Mouse (Mus musculus) forebrain, embryonic 14.5 days (tissue): ENCODE measurements around the gene Ap3b1. TPM values are rescaled to one million over a fixed set of nuclear protein-coding genes. Genes with fewer than 3 reads are reported as not detected.
A peak's percentile ranks its signal among the peaks of the same experiment; 100 is the strongest.

Source experiments
- ATAC-seq: fragments of 200-750 bp; cut with Nextera tagmentation; 2 replicates; pipeline ENCODE4 v1.8.0; 2017; ENCODE audit warnings: mild to moderate bottlenecking, moderate library complexity
- DNase-seq: peaks from one replicate; pipeline ENCODE4 v3.0.0-alpha.2; 2015; ENCODE audit warnings: low spot score
- H3K27ac ChIP-seq: fragments of 300-500 bp; sonication (generic); 2 replicates; pipeline ENCODE4 v1.5.1; 2014; ENCODE audit warnings: low read depth, mild to moderate bottlenecking, control low read depth, low read length, moderate library complexity
- H3K27me3 ChIP-seq: fragments of 300-500 bp; sonication (generic); replicated peaks from 2 replicates; pipeline ENCODE4 v1.6.1; 2014; ENCODE audit warnings: low read length, control low read depth, mixed read lengths; ENCODE audit not compliant: control insufficient read depth, insufficient read depth
- H3K36me3 ChIP-seq: fragments of 300-500 bp; sonication (generic); 2 replicates; pipeline ENCODE4 v1.6.1; 2014; ENCODE audit warnings: low read length, control low read depth; ENCODE audit not compliant: control insufficient read depth, insufficient read depth
- H3K4me1 ChIP-seq: fragments of 300-500 bp; sonication (generic); 2 replicates; pipeline ENCODE4 v1.6.1; 2014; ENCODE audit warnings: antibody characterized with exemption, low read length, control low read depth; ENCODE audit not compliant: control insufficient read depth, insufficient read depth
- H3K4me2 ChIP-seq: fragments of 300-500 bp; sonication (generic); 2 replicates; pipeline ENCODE4 v1.6.1; 2014; ENCODE audit warnings: mild to moderate bottlenecking, control low read depth, low read length
- H3K4me3 ChIP-seq: fragments of 300-500 bp; sonication (generic); 2 replicates; pipeline ENCODE4 v1.5.1; 2014; ENCODE audit warnings: low read depth, low read length, control low read depth
- H3K9ac ChIP-seq: fragments of 300-500 bp; sonication (generic); 2 replicates; pipeline ENCODE4 v1.6.1; 2014; ENCODE audit warnings: mild to moderate bottlenecking, low read length, control low read depth, moderate library complexity
- H3K9me3 ChIP-seq: fragments of 300-500 bp; sonication (generic); replicated peaks from 2 replicates; pipeline ENCODE4 v1.6.1; 2016; ENCODE audit warnings: low read length, control low read depth, mixed read lengths; ENCODE audit not compliant: control insufficient read depth
- WGBS: fragments of 180-500 bp; shearing (Covaris S2); extraction: QIAGEN DNeasy Blood & Tissue Kit; methylation state at CpG from one replicate; pipeline ENCODE4 v1.1.7; 2014; 5-methylcytosine and 5-hydroxymethylcytosine counted together
- polyA plus RNA-seq: library from polyadenylated mRNA; unstranded; fragments of >200 nt; fragmentation: Nextera tagmentation; extraction: Ambion mirVana; gene quantifications from 2 replicates; pipeline ENCODE4 v1.2.1, GENCODE M21; 2014

Ap3b1 gene
- polyA plus RNA-seq, 1 experiment from 2014 or later: 24.2 TPM

DNA sequence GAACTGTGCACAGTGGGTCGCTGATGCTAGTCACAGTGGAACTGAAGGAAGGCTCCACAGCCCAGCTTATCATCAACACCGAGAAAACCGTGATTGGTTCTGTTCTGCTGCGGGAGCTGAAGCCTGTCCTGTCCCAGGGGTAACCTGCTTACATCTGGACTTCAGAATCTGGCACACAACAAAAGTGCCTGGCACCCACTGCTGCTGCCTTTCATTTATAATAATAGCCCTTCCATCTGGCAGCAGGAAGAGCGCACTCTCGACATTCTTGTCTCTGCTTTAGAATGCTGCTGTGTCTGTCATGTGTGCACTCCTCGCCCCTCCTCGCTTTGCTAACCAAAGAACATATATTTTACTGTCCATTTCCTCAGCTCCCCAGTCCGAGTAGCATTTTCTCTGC, 206.9 kb downstream of the Ap3b1 start:
- DNase-seq (no peak), ATAC-seq (peak; percentile 33; the same call in 1 of the 2 replicates)
- no peak overlapping the region for H3K9ac ChIP-seq
- H3K4me1 ChIP-seq: peaks cover 33% of the 10 kb centered on the region
- H3K36me3 ChIP-seq: no peaks in the 10 kb centered on the region
- H3K4me2 ChIP-seq: no peak overlapping the region
- no peak overlapping the region for H3K4me3 ChIP-seq
- 65% methylated on average over 9 of the region's 9 CpGs for WGBS
- peaks cover 8% of the 10 kb centered on the region for H3K27me3 ChIP-seq
- 0 out of 2 replicates have a peak overlapping the region, but pooled peaks have one; percentile 15 for H3K27ac ChIP-seq
- no peaks in the 10 kb centered on the region for H3K9me3 ChIP-seq

DNA sequence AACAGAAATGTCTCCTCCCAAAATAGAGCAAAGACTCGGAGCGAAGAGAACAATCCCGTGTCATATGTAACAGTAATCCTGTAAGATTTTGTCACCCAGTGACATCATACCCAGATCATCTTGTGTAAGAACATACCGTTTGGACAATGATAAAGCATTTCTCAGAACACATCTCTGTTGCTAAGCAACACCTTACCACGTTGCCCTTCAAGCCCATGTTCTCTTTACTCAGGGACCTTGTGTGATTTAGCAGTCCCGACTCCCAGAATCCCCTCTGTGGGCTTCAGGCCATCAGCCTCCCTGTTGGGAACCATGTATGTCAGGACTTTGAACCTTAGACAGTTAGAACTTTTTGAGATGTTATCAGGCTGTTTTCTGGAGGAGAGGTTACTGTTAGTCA, 209.0 kb downstream of the Ap3b1 start:
- ATAC-seq (no peak), DNase-seq (no peak)
- no peaks in the 10 kb centered on the region for H3K36me3 ChIP-seq
- H3K9ac ChIP-seq: no peak overlapping the region
- peaks cover 24% of the 10 kb centered on the region for H3K4me1 ChIP-seq
- no peaks in the 10 kb centered on the region for H3K9me3 ChIP-seq
- H3K27ac ChIP-seq: no peak overlapping the region
- no peak overlapping the region for H3K4me2 ChIP-seq
- no peak overlapping the region for H3K4me3 ChIP-seq
- H3K27me3 ChIP-seq: no peaks in the 10 kb centered on the region
- WGBS: 75% methylated on average over 6 of the region's 6 CpGs

DNA sequence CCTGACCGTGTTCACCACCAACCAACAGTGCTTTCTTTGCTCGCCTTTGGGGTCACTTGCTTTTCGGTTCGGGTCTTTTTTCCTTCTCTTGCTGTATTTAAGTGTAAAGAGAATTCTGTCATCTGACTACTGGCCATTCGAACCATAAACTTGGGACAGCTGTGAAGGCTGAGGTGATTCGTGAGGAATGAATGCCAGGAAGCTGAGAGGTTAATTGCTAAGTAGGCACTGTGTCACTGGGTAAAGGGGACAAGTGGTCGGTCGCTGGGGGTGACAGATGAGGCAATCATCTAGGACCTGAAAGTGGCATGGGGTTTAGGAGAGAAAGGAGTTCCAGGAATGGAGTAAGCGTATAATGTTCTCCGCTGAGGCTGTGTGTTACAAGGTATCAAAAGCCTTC, 212.2 kb downstream of the Ap3b1 start:
- Histone ChIP-seq H3K9me3 (no peaks in the 10 kb centered on the region), H3K36me3 (no peaks in the 10 kb centered on the region), H3K4me1 (peaks cover 14% of the 10 kb centered on the region), H3K9ac (no peak overlapping the region), H3K27me3 (no peaks in the 10 kb centered on the region), H3K4me2 (no peak overlapping the region), H3K4me3 (no peak overlapping the region), H3K27ac (no peak overlapping the region)
- ATAC-seq (no peak), DNase-seq (no peak)
- WGBS: 89% methylated on average over 10 of the region's 10 CpGs

DNA sequence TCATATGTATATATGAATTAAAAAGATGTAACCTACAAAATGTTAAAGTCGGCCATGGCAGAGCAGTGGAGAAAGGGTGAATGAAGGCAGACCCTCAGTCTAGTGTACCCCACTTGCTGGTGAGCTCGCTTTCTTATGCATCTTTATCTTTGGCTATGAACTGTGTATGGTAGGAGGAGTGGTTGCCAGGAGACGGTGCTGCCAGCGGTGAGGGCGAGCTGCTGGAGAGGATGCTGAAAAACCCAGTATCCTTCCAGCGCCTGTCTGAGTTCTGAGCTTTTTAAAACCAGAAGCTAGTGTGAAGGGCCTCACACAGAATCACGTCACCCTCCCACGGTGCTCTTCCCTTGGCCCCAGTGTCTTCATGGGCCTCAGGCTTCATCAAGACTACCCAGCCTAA, 214.6 kb downstream of the Ap3b1 start:
- DNase-seq: no peak
- Histone ChIP-seq H3K4me2 (no peak overlapping the region), H3K36me3 (no peaks in the 10 kb centered on the region), H3K9me3 (no peaks in the 10 kb centered on the region), H3K4me3 (no peak overlapping the region), H3K4me1 (peaks cover 26% of the 10 kb centered on the region), H3K27me3 (no peaks in the 10 kb centered on the region), H3K9ac (no peak overlapping the region), H3K27ac (no peak overlapping the region)
- no peak for ATAC-seq
- 82% methylated on average over 8 of the region's 8 CpGs for WGBS

DNA sequence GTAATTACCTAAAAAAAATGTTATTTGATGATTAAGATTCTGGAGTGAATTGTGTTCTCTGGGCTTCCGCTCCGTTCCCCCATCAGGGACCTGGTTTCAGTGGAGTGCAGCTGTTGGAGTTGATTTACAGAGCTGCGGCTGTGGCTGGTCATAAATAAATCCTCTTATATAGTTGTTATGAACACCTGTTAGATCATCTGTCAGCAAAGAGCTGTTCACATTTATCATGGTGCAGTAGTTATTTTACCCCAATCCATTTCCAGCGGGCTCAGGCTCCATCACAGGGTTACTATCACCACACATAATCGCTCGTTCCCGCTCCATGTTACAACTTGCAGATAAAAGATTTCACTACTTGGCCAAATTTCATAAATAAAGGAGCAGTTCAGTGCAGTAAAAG, 215.1 kb downstream of the Ap3b1 start:
- Histone ChIP-seq H3K9me3 (no peaks in the 10 kb centered on the region), H3K36me3 (no peaks in the 10 kb centered on the region), H3K27ac (no peak overlapping the region), H3K4me3 (no peak overlapping the region), H3K27me3 (no peaks in the 10 kb centered on the region), H3K4me2 (no peak overlapping the region), H3K4me1 (peaks cover 26% of the 10 kb centered on the region), H3K9ac (no peak overlapping the region)
- ATAC-seq: no peak
- no peak for DNase-seq
- WGBS: 90% methylated on average over 7 of the region's 7 CpGs

DNA sequence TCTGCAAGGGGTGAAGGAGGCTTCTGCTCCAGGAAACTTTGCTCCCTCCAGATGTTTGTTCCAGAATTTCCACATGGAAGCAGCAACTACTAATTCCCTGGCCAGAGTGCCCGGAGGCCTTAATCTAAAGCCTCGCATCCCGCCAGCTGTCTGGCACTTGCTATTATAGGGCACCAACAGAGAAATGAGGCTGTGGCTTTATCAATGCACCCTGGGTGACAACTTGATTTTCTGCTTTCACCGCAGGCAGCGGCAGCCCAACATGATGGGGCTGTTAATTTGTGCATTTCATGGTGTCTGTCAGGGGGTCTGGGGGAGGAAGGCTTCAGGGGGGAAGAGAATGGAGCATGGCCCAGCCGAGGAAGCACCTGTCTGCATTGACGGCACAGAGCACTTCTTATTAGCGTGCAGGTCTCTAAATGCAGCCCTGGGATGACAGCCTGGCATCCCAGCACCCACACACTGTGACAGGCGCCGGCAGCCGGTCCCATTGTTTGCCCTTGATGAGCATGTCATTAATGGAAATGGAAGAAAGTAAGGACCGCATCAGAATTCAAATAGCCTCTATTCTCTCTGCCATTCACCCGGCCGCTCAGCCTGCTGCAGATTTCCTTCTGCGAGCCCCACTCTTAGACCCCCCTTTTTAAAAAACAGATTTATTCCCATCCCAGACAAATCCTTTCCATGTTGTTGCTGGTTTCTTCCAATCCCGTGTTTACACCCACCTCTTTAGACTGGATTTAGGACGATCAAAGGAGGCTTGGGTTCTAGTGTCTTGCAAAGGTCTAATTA, 217.0 kb downstream of the Ap3b1 start:
- H3K9me3 ChIP-seq: no peaks in the 10 kb centered on the region
- ATAC-seq (peak; percentile 94), DNase-seq (peak; percentile 85)
- H3K36me3 ChIP-seq: no peaks in the 10 kb centered on the region
- H3K4me1 ChIP-seq: peaks cover 24% of the 10 kb centered on the region
- H3K27me3 ChIP-seq: no peaks in the 10 kb centered on the region
- WGBS: 1% methylated on average over 17 of the region's 17 CpGs
- peak overlapping the region; percentile 23 for H3K4me2 ChIP-seq
- no peak overlapping the region for H3K4me3 ChIP-seq
- peak overlapping the region; percentile 78 for H3K27ac ChIP-seq
- H3K9ac ChIP-seq: peak overlapping the region; percentile 25; the same call in 1 of the 2 replicates

DNA sequence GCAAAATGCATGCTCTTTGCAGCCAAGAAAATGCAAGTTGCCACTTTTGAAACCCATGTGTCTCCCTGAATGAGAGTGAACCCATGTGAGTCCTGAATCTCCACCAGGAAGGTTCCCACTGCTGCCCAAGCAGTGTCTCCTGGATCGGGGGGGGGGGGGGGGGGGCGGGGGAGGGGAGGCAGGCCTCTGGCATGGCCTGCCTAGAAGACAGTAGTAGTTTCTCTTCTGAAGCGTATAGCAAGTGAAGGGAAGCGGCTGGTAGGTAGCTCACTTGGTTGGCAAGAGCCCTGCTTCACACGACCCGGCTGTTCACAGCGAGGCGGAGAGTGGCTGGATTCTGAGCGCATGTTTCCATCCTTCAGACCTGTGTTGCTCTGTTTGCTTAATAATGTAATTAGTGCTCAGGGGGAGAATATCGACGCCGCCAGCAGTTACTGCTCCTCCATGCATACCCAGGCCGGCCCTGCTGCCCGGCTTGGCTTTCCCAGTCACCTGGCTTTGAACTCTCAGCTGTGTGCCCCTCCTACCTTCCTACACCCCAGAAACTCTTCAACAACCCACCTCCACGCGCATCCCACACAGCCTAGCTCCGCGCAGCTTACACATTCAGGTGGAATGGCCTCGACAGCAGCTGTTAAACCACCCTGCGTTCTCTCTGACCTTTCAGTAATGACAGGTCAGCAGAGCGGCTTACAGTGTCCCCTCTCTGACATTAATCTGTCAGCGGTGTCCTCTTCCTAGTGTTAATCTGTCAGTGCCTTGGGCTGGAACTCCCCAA, 217.8 kb downstream of the Ap3b1 start:
- DNase-seq (peak; percentile 60), ATAC-seq (peak; percentile 44)
- no peak overlapping the region for H3K4me3 ChIP-seq
- WGBS: 12% methylated on average over 22 of the region's 22 CpGs
- peak overlapping the region; percentile 76; the same call in 1 of the 2 replicates for H3K27ac ChIP-seq
- H3K27me3 ChIP-seq: no peaks in the 10 kb centered on the region; the same call in 1 of the 2 replicates
- H3K4me2 ChIP-seq: peak overlapping the region; percentile 23
- H3K4me1 ChIP-seq: peaks cover 24% of the 10 kb centered on the region
- 0 out of 2 replicates have a peak overlapping the region, but pooled peaks have one; percentile 18 for H3K9ac ChIP-seq
- H3K36me3 ChIP-seq: no peaks in the 10 kb centered on the region
- H3K9me3 ChIP-seq: no peaks in the 10 kb centered on the region

DNA sequence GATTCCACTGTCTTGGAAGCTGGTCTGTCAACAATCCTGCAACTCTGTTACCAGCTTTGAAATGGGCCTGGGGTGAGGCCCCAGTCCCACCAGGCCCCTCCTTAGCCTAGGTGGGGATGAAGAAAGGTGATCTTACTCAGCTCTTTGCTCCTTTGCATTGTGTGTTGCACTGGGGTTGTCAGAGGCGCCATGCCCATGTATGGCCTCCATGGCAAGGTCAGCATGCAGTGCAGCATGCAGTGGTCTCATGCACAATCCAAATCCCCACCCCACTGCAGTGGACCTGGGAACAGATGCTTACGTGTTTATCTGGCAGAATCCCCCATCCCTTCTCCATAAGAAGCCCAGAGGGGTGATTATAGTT, 218.4 kb downstream of the Ap3b1 start:
- peak overlapping the region; percentile 76; the same call in 1 of the 2 replicates for H3K27ac ChIP-seq
- WGBS: 49% methylated on average over 2 of the region's 2 CpGs

DNA sequence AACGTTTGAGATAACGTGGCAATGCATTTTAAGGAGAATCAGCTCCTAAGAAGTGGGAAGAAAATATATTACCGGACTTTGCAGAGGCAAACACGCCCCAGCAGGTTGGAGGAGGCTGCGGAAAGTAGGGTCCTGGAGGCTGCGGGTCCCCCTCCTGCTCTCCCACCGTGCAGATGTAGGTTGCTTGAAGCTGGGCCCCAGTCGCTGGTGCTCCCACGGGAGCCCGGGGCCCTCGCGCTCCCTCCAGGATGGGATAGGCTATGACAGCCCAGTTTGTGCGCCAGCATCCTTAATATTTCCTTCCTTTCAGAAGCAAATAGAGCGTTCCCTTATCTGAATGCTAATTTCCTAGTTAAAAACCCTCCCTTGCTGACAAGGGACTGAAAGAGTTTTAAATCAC, 236.5 kb downstream of the Ap3b1 start:
- peak; percentile 74 for ATAC-seq
- Histone ChIP-seq H3K9me3 (no peaks in the 10 kb centered on the region), H3K9ac (no peak overlapping the region), H3K4me2 (peak overlapping the region; percentile 37), H3K27me3 (peaks cover 72% of the 10 kb centered on the region), H3K27ac (no peak overlapping the region), H3K4me1 (peaks cover 5% of the 10 kb centered on the region; the same call in 1 of the 2 replicates), H3K4me3 (no peak overlapping the region), H3K36me3 (no peaks in the 10 kb centered on the region)
- 2% methylated on average over 14 of the region's 14 CpGs for WGBS
- DNase-seq: peak; percentile 37

More for the DNA sequence above, 218.4 kb downstream of the Ap3b1 start:
- peaks cover 24% of the 10 kb centered on the region for H3K4me1 ChIP-seq
- H3K4me3 ChIP-seq: no peak overlapping the region
- no peak for DNase-seq
- no peak overlapping the region for H3K9ac ChIP-seq
- no peaks in the 10 kb centered on the region; the same call in 1 of the 2 replicates for H3K27me3 ChIP-seq
- H3K9me3 ChIP-seq: no peaks in the 10 kb centered on the region
- H3K36me3 ChIP-seq: no peaks in the 10 kb centered on the region
- ATAC-seq: no peak
- no peak overlapping the region for H3K4me2 ChIP-seq
